Mouse (Mus musculus) brain, embryonic 14.5 days (tissue): Measurements from ENCODE around the gene Upb1.

Experiments used
- CTCF ChIP-seq: fragments of 200-500 bp; IDR thresholded peaks from 2 replicates; pipeline ENCODE4 v1.5.1; 2012; ENCODE audit warnings: inconsistent platforms, mild to moderate bottlenecking, moderate library complexity, borderline replicate concordance; ENCODE audit not compliant: insufficient read depth, insufficient read length; ENCODE audit errors: extremely low read depth
- POLR2A ChIP-seq: fragments of 200-500 bp; IDR thresholded peaks from 2 replicates; pipeline ENCODE4 v1.6.1; 2012; ENCODE audit warnings: mild to moderate bottlenecking, inconsistent platforms, borderline replicate concordance; ENCODE audit not compliant: poor library complexity, insufficient read depth, insufficient read length, severe bottlenecking; ENCODE audit errors: extremely low read depth

- no peak for TF ChIP-seq CTCF
- no peak for TF ChIP-seq POLR2A
Observed at GRCm38 (mm10) chr10:75364796-75365195, 36.1 kb upstream of the Upb1 start.
